Mouse (Mus musculus) small intestine, adult 2 months (tissue): Measurements from ENCODE around the gene Ints13. TPM values are rescaled to one million over a fixed set of nuclear protein-coding genes. Genes with fewer than 3 reads are reported as not detected.

ENCODE experiments used
- H3K27ac ChIP-seq: fragments of 200-500 bp; 2 replicates; pipeline ENCODE4 v1.5.1; 2012; ENCODE audit warnings: low read depth, low read length, control low read depth, inconsistent platforms; ENCODE audit not compliant: insufficient read depth
- H3K27me3 ChIP-seq: fragments of 200-500 bp; 2 replicates; pipeline ENCODE4 v1.6.1; 2012; ENCODE audit warnings: mild to moderate bottlenecking, moderate library complexity, low read length, inconsistent platforms; ENCODE audit not compliant: control insufficient read depth, insufficient read depth
- H3K36me3 ChIP-seq: fragments of 200-500 bp; 2 replicates; pipeline ENCODE4 v1.6.1; 2012; ENCODE audit warnings: mild to moderate bottlenecking, low read length, control low read depth, inconsistent platforms; ENCODE audit not compliant: control insufficient read depth, insufficient read depth
- H3K4me1 ChIP-seq: fragments of 200-500 bp; 2 replicates; pipeline ENCODE4 v1.6.1; 2012; ENCODE audit warnings: low read length, inconsistent platforms, mixed read lengths; ENCODE audit not compliant: control insufficient read depth, insufficient read depth, insufficient read length
- H3K4me3 ChIP-seq: fragments of 200-500 bp; 2 replicates; pipeline ENCODE4 v1.5.1; 2012; ENCODE audit warnings: low read depth, mild to moderate bottlenecking, control low read depth, inconsistent platforms, low read length, moderate library complexity
- CTCF ChIP-seq: fragments of 200-500 bp; IDR thresholded peaks from 2 replicates; pipeline ENCODE4 v1.5.1; 2012; ENCODE audit warnings: low read depth, mild to moderate bottlenecking, control low read depth, inconsistent platforms, low read length, moderate library complexity, mixed read lengths; ENCODE audit not compliant: insufficient replicate concordance, insufficient read length; ENCODE audit errors: extremely low read depth
- POLR2A ChIP-seq: fragments of 200-500 bp; IDR thresholded peaks from 2 replicates; pipeline ENCODE4 v1.6.1; 2012; ENCODE audit warnings: low read depth, mild to moderate bottlenecking, control low read depth, inconsistent platforms, low read length, moderate library complexity
- WGBS: fragments of 180-500 bp; shearing (Covaris S2); methylation state at CpG from one replicate; pipeline ENCODE4 v1.1.7; 2018; 5-methylcytosine and 5-hydroxymethylcytosine counted together
- polyA plus RNA-seq: library from polyadenylated mRNA; depleted of rRNA; stranded (reverse); fragments of >200 nt; gene quantifications from 2 replicates; pipeline ENCODE4 v1.2.3, GENCODE M21; 2012

Gene Ints13
- polyA plus RNA-seq, 1 experiment: 5.1 TPM

DNA sequence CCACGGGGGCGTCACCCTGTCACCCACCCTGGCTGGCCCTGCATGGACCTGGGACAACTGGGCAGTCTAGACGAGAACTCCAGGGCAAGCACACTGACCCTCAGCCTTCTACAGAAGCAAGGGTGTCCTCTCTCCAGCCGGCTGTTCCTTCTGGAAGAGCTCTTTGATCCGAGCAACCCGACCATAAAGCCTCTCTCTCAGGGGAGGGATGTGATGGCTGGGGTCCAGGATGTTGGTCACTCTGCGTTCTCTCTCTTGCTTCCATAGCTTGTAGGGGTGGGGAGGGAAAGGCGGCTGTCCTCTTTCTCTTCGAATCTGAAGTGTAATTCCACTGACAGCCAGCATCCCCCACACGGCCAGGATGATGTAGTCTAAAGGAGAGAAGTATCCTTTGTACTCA is 26.0 kb upstream of the Ints13 start:
- Histone ChIP-seq H3K36me3 (peaks cover 56% of the 10 kb centered on the region), H3K4me3 (no peak overlapping the region)
- 91% methylated on average over 10 of the region's 10 CpGs for WGBS

GRCm38 (mm10) chr6:146602601-146603000 is 25.0 kb upstream of the Ints13 start:
- no peak for TF ChIP-seq CTCF
- no peak for TF ChIP-seq POLR2A
- WGBS: 92% methylated on average over 4 of the region's 4 CpGs
- Histone ChIP-seq H3K4me3 (no peak overlapping the region), H3K36me3 (peaks cover 55% of the 10 kb centered on the region), H3K27me3 (no peaks in the 10 kb centered on the region), H3K4me1 (no peaks in the 10 kb centered on the region), H3K27ac (no peak overlapping the region)

More for the DNA sequence above, 26.0 kb upstream of the Ints13 start:
- no peaks in the 10 kb centered on the region for H3K4me1 ChIP-seq
- H3K27me3 ChIP-seq: no peaks in the 10 kb centered on the region
- H3K27ac ChIP-seq: no peak overlapping the region
- TF ChIP-seq CTCF: no peak
- TF ChIP-seq POLR2A: no peak

GRCm38 (mm10) chr6:146585134-146585533 is 7.5 kb upstream of the Ints13 start:
- no peaks in the 10 kb centered on the region for H3K4me1 ChIP-seq
- H3K27ac ChIP-seq: no peak overlapping the region
- H3K36me3 ChIP-seq: peaks cover 40% of the 10 kb centered on the region
- 93% methylated on average over 5 of the region's 5 CpGs for WGBS
- no peak overlapping the region for H3K4me3 ChIP-seq
- TF ChIP-seq POLR2A (no peak), CTCF (no peak)
- no peaks in the 10 kb centered on the region for H3K27me3 ChIP-seq

DNA sequence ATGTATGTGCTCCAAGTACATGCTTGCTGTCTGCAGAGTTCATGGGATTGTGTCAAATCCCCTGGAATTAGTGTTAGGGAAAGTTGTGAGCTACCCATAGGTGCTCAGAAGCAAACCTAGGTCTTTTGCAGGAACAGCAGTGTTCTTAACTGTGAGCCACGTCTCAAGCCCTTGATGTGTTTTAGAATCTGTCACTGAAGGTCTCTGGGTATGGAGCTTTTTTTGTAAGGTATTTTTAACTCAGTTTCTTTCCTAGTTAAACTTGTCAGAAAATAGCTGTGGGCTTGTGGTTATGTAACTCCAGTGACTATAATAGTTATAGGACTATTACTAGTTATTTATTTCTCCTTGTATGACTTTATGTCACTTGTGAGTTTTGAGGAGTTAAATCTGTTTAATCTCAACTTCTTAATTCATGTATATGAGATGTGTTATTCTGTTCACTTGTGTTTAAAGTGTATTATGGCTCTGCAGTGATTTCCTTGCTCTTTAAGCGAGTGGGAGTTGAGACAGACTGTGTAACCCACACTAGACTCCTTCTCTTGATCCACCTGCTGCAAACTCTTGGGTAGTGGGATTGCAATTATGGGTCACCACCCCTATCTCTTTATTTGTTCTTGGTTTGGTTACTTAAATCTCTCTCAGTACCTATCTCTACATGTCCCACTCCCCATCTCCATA is 5.9 kb upstream of the Ints13 start:
- no peak for TF ChIP-seq POLR2A
- no peak for TF ChIP-seq CTCF
- H3K36me3 ChIP-seq: peaks cover 27% of the 10 kb centered on the region
- no peak overlapping the region for H3K27ac ChIP-seq
- H3K4me1 ChIP-seq: no peaks in the 10 kb centered on the region
- WGBS: 81% methylated on average over 2 of the region's 2 CpGs
- no peaks in the 10 kb centered on the region for H3K27me3 ChIP-seq
- no peak overlapping the region for H3K4me3 ChIP-seq

- Histone ChIP-seq H3K4me1 (no peaks in the 10 kb centered on the region), H3K36me3 (peaks cover 4% of the 10 kb centered on the region; the same call in 1 of the 2 replicates), H3K27me3 (no peaks in the 10 kb centered on the region), H3K27ac (no peak overlapping the region), H3K4me3 (no peak overlapping the region)
- 10% methylated on average over 2 of the region's 2 CpGs for WGBS
- TF ChIP-seq POLR2A: no peak
- TF ChIP-seq CTCF: no peak
Observed at GRCm38 (mm10) chr6:146580381-146580926, 2.8 kb upstream of the Ints13 start.

DNA sequence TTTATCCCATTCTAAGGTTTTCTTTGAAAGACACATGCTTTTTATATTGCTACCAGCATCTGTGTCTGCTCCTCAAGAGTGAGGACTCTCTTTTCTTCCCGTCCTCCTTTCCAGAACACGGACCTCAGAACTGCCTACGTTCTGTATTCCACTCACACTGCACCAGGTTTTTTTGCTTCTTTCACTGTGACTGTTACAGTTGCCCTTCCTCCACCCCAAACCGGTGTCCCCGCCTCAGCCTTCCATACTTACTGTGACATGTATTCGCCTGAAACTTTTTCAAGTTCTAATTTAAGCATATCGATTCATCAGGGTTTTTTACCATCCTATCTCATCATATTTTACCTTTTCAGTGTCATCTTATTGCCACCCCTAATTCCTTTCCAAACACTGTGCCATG is 951 bp upstream of the Ints13 start:
- Histone ChIP-seq H3K27ac (peak overlapping the region; percentile 99), H3K36me3 (peaks cover 3% of the 10 kb centered on the region; the same call in 1 of the 2 replicates), H3K27me3 (no peaks in the 10 kb centered on the region), H3K4me3 (peak overlapping the region; percentile 86), H3K4me1 (no peaks in the 10 kb centered on the region)
- TF ChIP-seq CTCF (no peak), POLR2A (no peak)
- 4% methylated on average over 7 of the region's 7 CpGs for WGBS

- H3K4me1 ChIP-seq: no peaks in the 10 kb centered on the region
- under 1% methylated on average over 22 of the region's 22 CpGs for WGBS
- TF ChIP-seq POLR2A: no peak; the same call in 1 of the 2 replicates
- no peaks in the 10 kb centered on the region for H3K27me3 ChIP-seq
- peak overlapping the region; percentile 86 for H3K4me3 ChIP-seq
- peak overlapping the region; percentile 99 for H3K27ac ChIP-seq
- peaks cover 3% of the 10 kb centered on the region; the same call in 1 of the 2 replicates for H3K36me3 ChIP-seq
Observed at GRCm38 (mm10) chr6:146578111-146578531, 486 bp upstream of the Ints13 start.
